34 mouse cellular contexts compared by ENCODE assay signal in genomic region chr13:53911261-53911660, GRCm38 (mm10).
"Had no signal": no experiment of that assay in that cellular context is flagged by ENCODE, and none has a peak within 500 bp of the region (broad histone marks: within the 10 kb centered on the region; RNA-seq: fewer than 3 reads in every experiment).

No protein-coding gene starts in this region.

- H3K36me3 ChIP-seq: heart, embryonic 12.5 days; heart, embryonic 13.5 days; heart, embryonic 15.5 days; hindbrain, embryonic 10.5 days; hindbrain, embryonic 12.5 days; hindbrain, embryonic 13.5 days; hindbrain, embryonic 15.5 days; intestine, embryonic 15.5 days; kidney, embryonic 15.5 days had no signal

- H3K9me3 ChIP-seq: heart, embryonic 12.5 days; heart, embryonic 13.5 days; heart, embryonic 15.5 days; hindbrain, embryonic 10.5 days; hindbrain, embryonic 12.5 days; hindbrain, embryonic 13.5 days; hindbrain, embryonic 15.5 days; intestine, embryonic 15.5 days; kidney, embryonic 15.5 days had no signal

- H3K9ac ChIP-seq: heart, embryonic 12.5 days; heart, embryonic 13.5 days; heart, embryonic 15.5 days; hindbrain, embryonic 12.5 days; hindbrain, embryonic 13.5 days; hindbrain, embryonic 14.5 days; hindbrain, embryonic 15.5 days; intestine, embryonic 15.5 days; kidney, embryonic 15.5 days had no signal

- DNase-seq: heart, postnatal 14 days; heart, postnatal 36 days; heart, postnatal 4 days; kidney, adult 11 months; kidney, adult 18-20 months; kidney, adult 2 months; kidney, adult 8-10 months; kidney, adult 9 months; kidney, postnatal 10 days; kidney, postnatal 14 days; kidney, postnatal 25 days; kidney, postnatal 36 days; kidney, postnatal 4 days; layer of hippocampus, adult 9-11 months; layer of hippocampus, postnatal 36 days had no signal

- H3K4me1 ChIP-seq: hindbrain, embryonic 15.5 days; intestine, embryonic 15.5 days had no signal

- ATAC-seq: hindbrain, embryonic 16.5 days; hindbrain, postnatal 0 days; inflammation-experienced regulatory T-cells, adult 6 months; intestine, embryonic 15.5 days; intestine, embryonic 16.5 days; intestine, postnatal 0 days had no signal

- H3K4me2 ChIP-seq: heart, embryonic 11.5 days; heart, embryonic 12.5 days; heart, embryonic 13.5 days; heart, embryonic 15.5 days; hindbrain, embryonic 12.5 days; hindbrain, embryonic 13.5 days; hindbrain, embryonic 14.5 days; hindbrain, embryonic 15.5 days; intestine, embryonic 15.5 days; kidney, embryonic 15.5 days had no signal

- H3K27me3 ChIP-seq: heart, embryonic 12.5 days; heart, embryonic 13.5 days; heart, embryonic 15.5 days; hindbrain, embryonic 12.5 days; hindbrain, embryonic 13.5 days; hindbrain, embryonic 15.5 days; intestine, embryonic 15.5 days; kidney, embryonic 15.5 days had no signal

- H3K27ac ChIP-seq: heart, embryonic 13.5 days; heart, embryonic 15.5 days; hindbrain, embryonic 10.5 days; hindbrain, embryonic 12.5 days; hindbrain, embryonic 13.5 days; hindbrain, embryonic 14.5 days; hindbrain, embryonic 15.5 days; hindbrain, postnatal 0 days; intestine, embryonic 15.5 days; kidney, embryonic 15.5 days; kidney, postnatal 0 days; layer of hippocampus, adult 2 months; left cerebral cortex, adult 2 months had no signal

- H3K4me3 ChIP-seq: heart, embryonic 12.5 days; heart, embryonic 13.5 days; heart, embryonic 15.5 days; hindbrain, embryonic 10.5 days; hindbrain, embryonic 12.5 days; hindbrain, embryonic 13.5 days; hindbrain, embryonic 15.5 days; intestine, embryonic 15.5 days; kidney, embryonic 15.5 days; layer of hippocampus, adult 2 months; left cerebral cortex, adult 2 months had no signal
